Mouse (Mus musculus): ENCODE data around the gene Apba1.

DNA sequence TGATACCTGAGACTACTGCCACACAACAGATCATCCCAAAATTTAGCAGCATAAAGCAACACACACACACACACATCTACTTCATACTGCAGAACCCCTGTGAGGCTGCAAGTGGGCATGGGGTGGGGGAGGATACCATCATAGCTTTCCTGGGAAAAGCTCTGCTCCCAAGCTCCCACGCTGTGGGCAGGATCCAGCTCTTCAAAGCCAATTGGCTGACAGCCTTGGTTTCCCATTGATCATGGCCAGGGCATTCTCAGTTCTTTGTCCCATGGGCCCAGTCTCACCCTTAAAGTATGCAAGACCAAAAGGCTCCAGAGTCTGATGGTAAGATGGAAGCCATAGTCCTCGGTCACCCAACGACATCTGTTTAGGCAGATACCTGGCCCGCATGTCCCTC, 143.1 kb downstream of the Apba1 start:
- TF ChIP-seq CTCF (IDR thresholded peaks at IDR 0.05; ENCODE audit: borderline replicate concordance, insufficient read depth, low read depth, low read length), result no peak
- TF ChIP-seq POLR2A (IDR thresholded peaks at IDR 0.05; ENCODE audit: borderline replicate concordance, insufficient read depth, low read length), result no peak

Data from cerebellum, adult 2 months (tissue).